Mouse (Mus musculus) embryonic facial prominence, embryonic 11.5 days (tissue): ENCODE data around the gene 1600002K03Rik. TPM values are rescaled to one million over a fixed set of nuclear protein-coding genes. Genes with fewer than 3 reads are reported as not detected.

Experiments
- ATAC-seq: fragments of 200-750 bp; cut with Nextera tagmentation; replicated peaks from 2 replicates; pipeline ENCODE4 v1.8.0; 2017; ENCODE audit warnings: low read depth; ENCODE audit not compliant: insufficient number of reproducible peaks, low FRiP score, low TSS enrichment
- DNase-seq: peaks from one replicate; pipeline ENCODE4 v3.0.0-alpha.2; 2015; ENCODE audit warnings: low spot score
- H3K27ac ChIP-seq: fragments of 300-500 bp; sonication (generic); replicated peaks from 2 replicates; pipeline ENCODE4 v1.5.1; 2014; ENCODE audit warnings: mild to moderate bottlenecking, low read depth, low read length, control low read depth
- H3K27me3 ChIP-seq: fragments of 300-500 bp; sonication (generic); 2 replicates; pipeline ENCODE4 v1.6.1; 2014; ENCODE audit warnings: mild to moderate bottlenecking, low read length, moderate library complexity, mixed read lengths; ENCODE audit not compliant: control insufficient read depth, insufficient read depth
- H3K36me3 ChIP-seq: fragments of 300-500 bp; sonication (generic); replicated peaks from 2 replicates; pipeline ENCODE4 v1.6.1; 2014; ENCODE audit warnings: low read depth, mild to moderate bottlenecking, low read length, moderate library complexity, mixed read lengths; ENCODE audit not compliant: control insufficient read depth, insufficient read depth
- H3K4me1 ChIP-seq: fragments of 300-500 bp; sonication (generic); 2 replicates; pipeline ENCODE4 v1.6.1; 2014; ENCODE audit warnings: low read length, mixed read lengths; ENCODE audit not compliant: control insufficient read depth, insufficient read depth
- H3K4me2 ChIP-seq: fragments of 300-500 bp; sonication (generic); 2 replicates; pipeline ENCODE4 v1.6.1; 2014; ENCODE audit warnings: low read depth, mild to moderate bottlenecking, control low read depth, low read length, moderate library complexity
- H3K4me3 ChIP-seq: fragments of 300-500 bp; sonication (generic); 2 replicates; pipeline ENCODE4 v1.5.1; 2014; ENCODE audit warnings: low read depth, low read length, control low read depth
- H3K9ac ChIP-seq: fragments of 300-500 bp; sonication (generic); replicated peaks from 2 replicates; pipeline ENCODE4 v1.6.1; 2014; ENCODE audit warnings: mild to moderate bottlenecking, control low read depth, low read length
- H3K9me3 ChIP-seq: fragments of 300-500 bp; sonication (generic); replicated peaks from 2 replicates; pipeline ENCODE4 v1.6.1; 2016; ENCODE audit warnings: mild to moderate bottlenecking, low read length, inconsistent platforms, mixed read lengths; ENCODE audit not compliant: control insufficient read depth
- WGBS: fragments of 180-500 bp; shearing (Covaris S2); extraction: QIAGEN DNeasy Blood & Tissue Kit; methylation state at CpG from one replicate; pipeline ENCODE4 v1.1.7; 2014; 5-methylcytosine and 5-hydroxymethylcytosine counted together
- polyA plus RNA-seq: library from polyadenylated mRNA; unstranded; fragments of >200 nt; fragmentation: Nextera tagmentation; extraction: Ambion mirVana; gene quantifications from 2 replicates; pipeline ENCODE4 v1.2.1, GENCODE M21; 2014

The 1600002K03Rik gene
- polyA plus RNA-seq, 1 experiment from 2014 or later = 6.8 TPM

DNA sequence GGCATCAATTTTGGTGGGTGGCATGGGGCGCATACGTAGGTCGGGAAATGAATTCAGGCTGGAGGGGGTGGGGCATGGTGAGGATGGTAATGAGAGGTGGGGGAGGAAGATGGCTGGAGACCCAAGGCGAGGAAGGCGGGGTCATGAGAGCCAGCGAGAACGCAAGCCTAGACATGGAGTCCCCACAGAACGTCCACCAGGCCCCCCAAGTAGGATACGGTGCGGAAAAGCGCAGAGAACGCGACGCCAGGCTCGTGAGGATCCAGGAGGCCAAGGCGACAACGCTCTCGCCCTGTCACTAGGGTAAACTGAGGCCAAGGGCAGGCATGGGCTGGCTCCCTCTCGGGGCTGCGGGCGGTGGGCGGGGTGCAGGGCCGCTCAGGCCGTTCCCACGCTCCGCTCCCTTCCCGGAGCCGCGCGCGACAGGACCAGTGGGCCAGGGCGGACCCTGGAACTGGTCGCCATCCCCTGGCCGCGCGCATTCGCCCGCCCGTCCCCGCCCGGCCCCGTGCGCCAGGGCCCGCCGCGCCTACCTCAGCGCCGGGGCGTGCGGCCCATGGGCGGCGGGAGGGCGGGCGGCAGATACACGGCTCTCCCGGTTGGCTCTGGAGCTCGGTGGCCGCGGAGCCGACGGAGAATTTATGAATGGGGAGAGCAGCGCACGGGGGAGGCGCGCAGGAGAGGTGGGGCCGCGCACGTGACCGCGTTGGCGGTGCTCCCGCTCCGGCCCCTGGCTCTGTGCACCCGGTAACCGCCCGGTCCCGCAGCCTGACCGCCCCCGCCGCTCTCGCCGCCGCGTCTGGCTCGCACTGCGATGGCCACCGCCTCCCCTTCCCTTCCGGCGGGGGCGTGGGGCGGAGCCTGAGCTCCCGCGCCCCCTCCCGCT is 33.9 kb upstream of the 1600002K03Rik start, which contains the start of gene Atp5d:
Gene Atp5d (plus strand): TSS at position 80 of the 886 bp plus-strand sequence.
- WGBS = under 1% methylated on average over 86 of the region's 94 CpGs
- H3K9me3 ChIP-seq = no peaks in the 10 kb centered on the region
- H3K9ac ChIP-seq = peak within 1 kb of the TSS; percentile 81
- peak within 1 kb of the TSS; percentile 76 for H3K4me3 ChIP-seq
- H3K36me3 ChIP-seq = peaks cover 3% of the 10 kb centered on the region
- H3K27me3 ChIP-seq = peaks cover 19% of the 10 kb centered on the region
- H3K27ac ChIP-seq = peak within 1 kb of the TSS; percentile 8; the same call in 1 of the 2 replicates
- ATAC-seq (no peak), DNase-seq (peak; percentile 65)
- H3K4me2 ChIP-seq = peak within 1 kb of the TSS; percentile 98
- peaks cover 14% of the 10 kb centered on the region for H3K4me1 ChIP-seq

DNA sequence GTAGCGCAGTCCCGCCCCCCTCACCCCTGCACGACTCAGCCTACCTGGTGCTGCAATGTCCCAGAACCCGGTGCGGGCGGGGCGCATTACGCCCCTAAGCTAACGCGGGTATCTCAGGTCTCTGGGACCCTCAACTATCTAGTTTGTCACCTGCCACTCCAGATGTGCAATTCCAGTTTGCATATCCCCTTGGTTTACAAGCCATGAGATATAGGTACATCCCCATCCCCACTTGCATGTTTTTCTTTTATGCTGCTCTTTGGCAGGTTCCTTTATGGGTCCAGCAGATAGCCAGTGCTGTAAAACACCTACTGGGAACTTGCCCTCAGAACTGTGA is 33.3 kb upstream of the 1600002K03Rik start:
- peaks cover 3% of the 10 kb centered on the region for H3K36me3 ChIP-seq
- H3K9me3 ChIP-seq = no peaks in the 10 kb centered on the region
- H3K27me3 ChIP-seq = peaks cover 19% of the 10 kb centered on the region
- peak overlapping the region; percentile 81 for H3K9ac ChIP-seq
- peak overlapping the region; percentile 76 for H3K4me3 ChIP-seq
- H3K4me1 ChIP-seq = peaks cover 14% of the 10 kb centered on the region
- no peak for ATAC-seq
- no peak for DNase-seq
- peak overlapping the region; percentile 98 for H3K4me2 ChIP-seq
- 0 out of 2 replicates have a peak overlapping the region, but pooled peaks have one; percentile 8 for H3K27ac ChIP-seq
- 0% methylated on average over 10 of the region's 10 CpGs for WGBS

DNA sequence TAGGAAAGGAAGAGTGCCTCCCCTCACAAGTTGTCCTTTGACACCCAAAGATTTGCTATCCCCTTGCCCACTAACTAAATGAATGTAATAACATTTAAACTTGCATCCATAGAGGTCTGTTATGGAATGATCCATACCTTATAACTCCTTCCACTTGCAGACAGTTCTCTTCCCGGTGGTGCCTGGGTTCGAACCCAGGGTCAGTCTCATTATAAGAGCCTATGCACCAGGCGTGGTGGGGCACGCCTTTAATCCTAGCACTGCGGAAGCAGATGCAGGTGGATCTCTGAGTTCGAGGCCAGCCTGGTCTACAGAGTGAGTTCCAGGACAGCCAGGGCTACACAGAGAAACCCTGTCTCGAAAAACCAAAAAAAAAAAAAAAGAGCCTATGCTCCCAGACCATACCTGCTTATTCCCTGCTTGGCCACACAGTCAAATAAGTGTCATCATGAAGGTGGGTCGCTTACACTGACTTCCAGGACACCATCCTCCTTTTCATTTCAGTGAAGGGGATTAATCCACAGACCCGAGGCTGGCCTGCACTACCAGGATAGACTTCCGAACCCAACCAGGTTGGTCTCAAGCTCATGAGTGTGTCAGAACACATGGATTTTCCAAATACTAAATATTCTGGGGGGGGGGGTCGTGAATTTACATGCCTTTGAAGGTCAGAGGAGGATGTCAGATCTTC is 32.6 kb upstream of the 1600002K03Rik start:
- Histone ChIP-seq H3K36me3 (peaks cover 7% of the 10 kb centered on the region), H3K4me3 (no peak overlapping the region), H3K27ac (no peak overlapping the region), H3K9ac (no peak overlapping the region), H3K4me2 (no peak overlapping the region), H3K27me3 (peaks cover 19% of the 10 kb centered on the region), H3K9me3 (no peaks in the 10 kb centered on the region), H3K4me1 (peaks cover 14% of the 10 kb centered on the region)
- DNase-seq (no peak), ATAC-seq (no peak)
- whole genome bisulfite sequencing = 74% methylated on average over 11 of the region's 11 CpGs

DNA sequence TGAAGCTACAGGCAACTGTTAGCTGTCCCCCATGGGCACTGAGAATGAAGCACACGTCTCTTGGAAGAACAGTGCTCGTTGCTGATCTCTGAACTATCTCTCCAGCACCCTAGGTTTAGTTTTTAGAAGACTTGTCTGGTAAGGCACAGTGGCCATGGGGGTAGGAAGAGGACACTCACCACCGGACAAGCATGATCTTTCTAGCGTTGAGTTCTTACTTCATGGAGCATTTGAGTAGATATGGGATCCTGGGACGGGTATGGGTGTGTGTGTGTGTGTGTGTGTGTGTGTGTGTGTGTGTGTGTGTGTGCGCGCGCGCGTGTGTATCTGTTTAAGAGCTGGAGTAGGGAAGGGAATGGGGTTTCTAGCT is 32.1 kb upstream of the 1600002K03Rik start, which contains the start of gene Cbarp:
Gene Cbarp (minus strand): TSS at position 170 of the 370 bp plus-strand sequence.
- Histone ChIP-seq H3K27me3 (peaks cover 19% of the 10 kb centered on the region), H3K9me3 (no peaks in the 10 kb centered on the region), H3K27ac (no peak within 1 kb of the TSS), H3K4me2 (peak within 1 kb of the TSS; percentile 53), H3K36me3 (peaks cover 9% of the 10 kb centered on the region), H3K4me1 (peaks cover 14% of the 10 kb centered on the region), H3K4me3 (peak within 1 kb of the TSS; percentile 76), H3K9ac (peak within 1 kb of the TSS; percentile 39)
- no peak for DNase-seq
- 73% methylated on average over 10 of the region's 10 CpGs for WGBS
- ATAC-seq = no peak

DNA sequence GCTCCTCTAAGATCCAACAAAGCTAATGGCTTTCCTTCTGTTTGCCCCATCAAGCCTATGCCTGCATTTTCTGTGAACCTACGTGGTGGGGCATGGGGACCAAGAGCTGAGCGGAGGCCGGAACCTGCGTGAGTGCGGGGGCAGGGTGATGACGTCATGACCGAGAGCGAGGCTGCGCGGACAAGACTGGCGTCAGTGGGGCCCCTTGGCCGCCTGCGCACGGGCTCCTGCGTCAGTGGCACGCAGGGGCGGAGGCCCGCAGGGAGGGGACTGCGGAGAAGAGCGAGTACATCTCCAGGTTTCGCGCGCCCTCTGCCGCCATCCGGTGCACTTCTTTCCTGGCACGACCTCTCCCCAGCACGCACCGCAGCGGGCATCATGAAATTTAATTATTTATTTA is 31.5 kb upstream of the 1600002K03Rik start:
- peaks cover 17% of the 10 kb centered on the region for H3K27me3 ChIP-seq
- H3K9ac ChIP-seq = peak overlapping the region; percentile 39
- peaks cover 14% of the 10 kb centered on the region for H3K4me1 ChIP-seq
- no peak overlapping the region for H3K27ac ChIP-seq
- peak; percentile 95 for DNase-seq
- no peaks in the 10 kb centered on the region for H3K9me3 ChIP-seq
- peak; percentile 45; the same call in 1 of the 2 replicates for ATAC-seq
- WGBS = under 1% methylated on average over 29 of the region's 29 CpGs
- peak overlapping the region; percentile 53 for H3K4me2 ChIP-seq
- H3K36me3 ChIP-seq = peaks cover 12% of the 10 kb centered on the region
- H3K4me3 ChIP-seq = peak overlapping the region; percentile 75

DNA sequence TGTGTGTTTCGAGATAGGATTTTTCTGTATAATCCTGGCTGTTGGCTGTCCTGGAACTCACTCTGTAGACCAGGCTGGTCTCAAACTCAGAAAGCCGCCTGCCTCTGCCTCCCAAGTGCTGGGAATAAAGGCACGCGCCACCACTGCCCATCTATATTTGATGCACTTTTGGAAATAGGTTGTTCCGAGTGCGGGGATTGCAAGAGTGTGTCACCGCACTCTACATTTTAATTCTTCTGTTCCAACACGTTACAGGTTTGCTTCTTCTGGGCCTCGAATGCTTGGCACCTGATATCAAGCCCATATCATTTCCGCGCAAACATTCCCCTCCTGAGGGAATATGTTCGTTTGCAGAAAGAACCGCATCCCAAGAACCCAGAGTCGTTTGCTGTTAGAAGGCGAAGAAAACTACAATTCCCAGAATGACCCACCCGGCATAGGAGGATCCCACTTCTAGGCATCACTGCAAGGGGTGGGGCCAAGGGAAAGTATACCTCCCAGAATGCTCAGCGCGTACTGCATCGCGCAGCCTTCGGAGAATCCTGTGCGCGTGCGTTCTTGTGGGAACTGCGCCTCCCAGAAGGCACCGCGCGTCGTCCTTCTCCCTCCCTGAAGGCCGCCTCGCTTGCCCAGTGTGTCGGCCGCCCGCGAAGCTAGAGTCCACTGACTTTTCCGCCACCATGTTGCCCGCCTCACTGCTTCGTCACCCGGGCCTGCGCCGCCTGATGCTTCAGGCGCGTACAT is 30.8 kb upstream of the 1600002K03Rik start:
- H3K4me2 ChIP-seq = peak overlapping the region; percentile 89
- peak; percentile 100 for DNase-seq
- peak; percentile 78 for ATAC-seq
- H3K27me3 ChIP-seq = peaks cover 10% of the 10 kb centered on the region
- H3K4me3 ChIP-seq = peak overlapping the region; percentile 75
- H3K36me3 ChIP-seq = peaks cover 13% of the 10 kb centered on the region
- peak overlapping the region; percentile 85 for H3K9ac ChIP-seq
- H3K9me3 ChIP-seq = no peaks in the 10 kb centered on the region
- WGBS = 1% methylated on average over 40 of the region's 43 CpGs
- peak overlapping the region; percentile 72 for H3K27ac ChIP-seq
- peaks cover 14% of the 10 kb centered on the region for H3K4me1 ChIP-seq

DNA sequence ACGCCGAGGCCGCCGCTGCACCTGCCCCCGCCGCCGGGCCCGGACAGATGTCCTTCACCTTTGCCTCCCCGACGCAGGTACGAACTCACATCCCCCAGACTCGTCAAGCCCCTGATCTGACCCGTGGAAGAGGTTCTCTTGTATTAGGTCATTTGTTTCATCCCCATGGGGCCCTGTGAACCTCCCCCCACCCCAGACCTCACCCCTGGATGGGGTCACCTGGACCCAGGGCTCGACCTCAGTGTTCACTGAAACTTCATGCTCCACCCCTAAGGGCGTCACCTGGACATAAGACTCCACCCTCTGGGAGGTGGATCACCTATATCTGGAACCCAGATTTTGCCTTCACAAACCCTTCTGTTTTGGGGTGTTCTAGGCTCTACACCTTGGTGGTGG is 30.2 kb upstream of the 1600002K03Rik start:
- H3K4me3 ChIP-seq = peak overlapping the region; percentile 75
- H3K27me3 ChIP-seq = peaks cover 5% of the 10 kb centered on the region; the same call in 1 of the 2 replicates
- H3K9ac ChIP-seq = peak overlapping the region; percentile 85
- under 1% methylated on average over 15 of the region's 15 CpGs for WGBS
- DNase-seq (no peak), ATAC-seq (no peak; the same call in 1 of the 2 replicates)
- H3K9me3 ChIP-seq = no peaks in the 10 kb centered on the region
- H3K36me3 ChIP-seq = peaks cover 13% of the 10 kb centered on the region
- peaks cover 10% of the 10 kb centered on the region for H3K4me1 ChIP-seq
- peak overlapping the region; percentile 72 for H3K27ac ChIP-seq
- H3K4me2 ChIP-seq = peak overlapping the region; percentile 89
